Mouse (Mus musculus) kidney, adult 2 months (tissue): Measurements from ENCODE around the gene Tmbim7. TPM values are rescaled to one million over a fixed set of nuclear protein-coding genes. Genes with fewer than 3 reads are reported as not detected.

Source experiments
- DNase-seq: peaks from one replicate; pipeline ENCODE4 v3.0.0; 2021
- H3K27ac ChIP-seq: fragments of 200-500 bp; 2 replicates; pipeline ENCODE4 v1.5.1; 2012; ENCODE audit warnings: low read depth, low read length, control low read depth, inconsistent platforms; ENCODE audit not compliant: insufficient read depth
- H3K27me3 ChIP-seq: fragments of 200-500 bp; replicated peaks from 2 replicates; pipeline ENCODE4 v1.6.1; 2012; ENCODE audit warnings: mild to moderate bottlenecking, moderate library complexity, low read length, inconsistent platforms; ENCODE audit not compliant: control insufficient read depth, insufficient read depth
- H3K36me3 ChIP-seq: fragments of 200-500 bp; 2 replicates; pipeline ENCODE4 v1.6.1; 2012; ENCODE audit warnings: mild to moderate bottlenecking, moderate library complexity, low read length, inconsistent platforms; ENCODE audit not compliant: control insufficient read depth, insufficient read depth
- H3K4me1 ChIP-seq: fragments of 200-500 bp; 2 replicates; pipeline ENCODE4 v1.6.1; 2011; ENCODE audit warnings: low read length; ENCODE audit not compliant: control insufficient read depth, insufficient read depth
- H3K4me3 ChIP-seq: fragments of 200-500 bp; 2 replicates; pipeline ENCODE4 v1.5.1; 2011; ENCODE audit warnings: mild to moderate bottlenecking, low read depth, low read length, control low read depth; ENCODE audit not compliant: insufficient read depth
- CTCF ChIP-seq: fragments of 200-500 bp; conservative IDR thresholded peaks from 2 replicates; pipeline ENCODE4 v1.5.1; 2011; ENCODE audit warnings: low read depth, mild to moderate bottlenecking, control low read depth, low read length, moderate library complexity, mixed read lengths; ENCODE audit not compliant: insufficient read depth, insufficient read length
- POLR2A ChIP-seq: fragments of 200-500 bp; IDR thresholded peaks from one replicate; pipeline ENCODE4 v1.6.1; 2011; ENCODE audit warnings: low read depth, low read length, control low read depth
- WGBS: fragments of 180-500 bp; shearing (Covaris S2); methylation state at CpG from one replicate; pipeline ENCODE4 v1.1.7; 2018; 5-methylcytosine and 5-hydroxymethylcytosine counted together
- polyA plus RNA-seq: library from polyadenylated mRNA; depleted of rRNA; stranded (reverse); fragments of >200 nt; gene quantifications from 2 replicates; pipeline ENCODE4 v1.2.3, GENCODE M21; 2012; rRNA removed

Tmbim7 gene
- polyA plus RNA-seq, 1 experiment: not detected

- TF ChIP-seq POLR2A: no peak
- TF ChIP-seq CTCF: no peak
- Histone ChIP-seq H3K27ac (no peak overlapping the region), H3K36me3 (no peaks in the 10 kb centered on the region; the same call in none of the 2 replicates), H3K4me1 (no peaks in the 10 kb centered on the region), H3K4me3 (no peak overlapping the region), H3K27me3 (no peaks in the 10 kb centered on the region)
- peak; percentile 19 for DNase-seq
- 47% methylated on average over 5 of the region's 5 CpGs for WGBS
Observed at GRCm38 (mm10) chr5:3728820-3729219, 77.8 kb downstream of the Tmbim7 start.

Other genes with a start within 250 kb of the Tmbim7 start
- 7.1 and 8.1 TPM in 2 replicates for gene Fam133b, start 107.3 kb upstream of the Tmbim7 start, polyA plus RNA-seq
- 1.5 and 1.7 TPM in 2 replicates for gene 1700109H08Rik, start 79.6 kb upstream of the Tmbim7 start, polyA plus RNA-seq
- 10.8 and 11.1 TPM in 2 replicates for gene Pex1, start 55.1 kb upstream of the Tmbim7 start, polyA plus RNA-seq
- 4.3 TPM in 2 replicates for gene Rbm48, start 54.6 kb upstream of the Tmbim7 start, polyA plus RNA-seq
- 76.9 and 93.0 TPM in 2 replicates for gene Gatad1, start 6.0 kb downstream of the Tmbim7 start, polyA plus RNA-seq
- 21.9 and 22.3 TPM in 2 replicates for gene Ankib1, start 151.7 kb downstream of the Tmbim7 start, polyA plus RNA-seq
- gene Krit1, start 152.0 kb downstream of the Tmbim7 start, polyA plus RNA-seq: 6.9 and 8.3 TPM in 2 replicates
- gene Lrrd1, start 194.0 kb downstream of the Tmbim7 start, polyA plus RNA-seq: 0.11 and 0.20 TPM in 2 replicates
- gene Mterf1a, start 242.8 kb downstream of the Tmbim7 start, polyA plus RNA-seq: 1.0 and 1.1 TPM in 2 replicates